Mouse (Mus musculus): ENCODE measurements around the gene Colq.

The Colq gene

DNA sequence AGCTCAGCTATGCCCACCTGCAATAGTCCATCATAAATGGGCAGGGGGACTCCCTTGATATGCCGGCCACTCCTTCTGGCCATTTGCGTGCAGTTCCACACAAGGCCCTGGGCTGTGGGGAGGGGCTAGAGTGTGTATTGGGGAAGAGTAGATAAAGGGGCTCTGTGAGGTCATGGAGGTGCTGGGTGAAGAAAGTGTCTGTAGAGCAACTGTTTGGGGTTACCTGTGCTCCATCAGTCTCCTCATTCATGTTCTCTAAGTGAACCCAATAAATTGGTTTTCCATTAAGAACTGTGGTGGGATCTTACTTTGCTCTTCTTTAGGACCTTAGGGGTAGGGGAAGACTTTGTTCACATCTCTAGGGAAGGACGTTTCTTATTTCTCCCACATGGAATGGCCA is at the start of gene Colq:
Colq (minus strand) TSS at position 101 of the 400 bp plus-strand sequence.
- DNase-seq (ENCODE audit: low spot score in 2 of 2) = no peak

- no peak for DNase-seq (ENCODE audit: low spot score in 2 of 2)
These were observed 49.3 kb upstream of the Colq start, which contains the start of gene Gm49387 for GRCm38 (mm10) chr14:31640346-31640889. Gm49387 (minus strand) TSS chr14:31640878.

GRCm38 (mm10) chr14:31630677-31631076 is 39.5 kb upstream of the Colq start:
- no peak for DNase-seq (ENCODE audit: low spot score in 2 of 2)

- DNase-seq (ENCODE audit: low spot score in 2 of 2) = no peak
These were observed 31.6 kb upstream of the Colq start for GRCm38 (mm10) chr14:31622748-31623147.

DNA sequence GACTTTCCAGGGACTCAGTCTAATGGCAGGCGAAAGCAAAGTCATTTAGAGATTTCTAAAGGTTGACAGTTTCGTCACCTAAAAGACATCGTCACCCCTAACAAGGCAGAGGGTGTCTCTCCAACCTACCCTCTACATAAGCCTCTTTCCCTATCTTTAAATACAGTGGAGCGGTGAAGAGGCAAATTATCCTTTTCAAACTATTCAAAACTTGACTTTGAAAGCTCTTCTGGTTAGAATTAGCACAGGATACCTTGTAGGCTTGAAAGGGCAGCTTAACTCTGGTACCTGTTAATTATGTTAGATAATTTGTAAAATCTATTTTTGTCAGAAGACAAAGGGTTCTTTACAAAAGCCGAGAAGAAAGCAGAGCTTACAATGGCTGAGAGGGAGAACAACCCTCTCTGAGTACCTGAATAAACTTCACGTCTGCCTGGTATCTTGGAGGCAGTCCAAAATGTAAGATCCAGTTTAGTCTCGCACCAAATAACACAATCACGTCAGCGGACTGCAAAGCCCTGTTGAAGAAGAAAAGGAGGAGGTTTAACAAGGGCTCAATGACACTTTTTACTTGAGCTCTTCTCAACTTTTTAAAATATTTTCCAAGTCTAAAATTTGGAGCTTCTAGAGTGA is 29.6 kb upstream of the Colq start:
- no peak for DNase-seq (ENCODE audit: low spot score in 2 of 2)

DNA sequence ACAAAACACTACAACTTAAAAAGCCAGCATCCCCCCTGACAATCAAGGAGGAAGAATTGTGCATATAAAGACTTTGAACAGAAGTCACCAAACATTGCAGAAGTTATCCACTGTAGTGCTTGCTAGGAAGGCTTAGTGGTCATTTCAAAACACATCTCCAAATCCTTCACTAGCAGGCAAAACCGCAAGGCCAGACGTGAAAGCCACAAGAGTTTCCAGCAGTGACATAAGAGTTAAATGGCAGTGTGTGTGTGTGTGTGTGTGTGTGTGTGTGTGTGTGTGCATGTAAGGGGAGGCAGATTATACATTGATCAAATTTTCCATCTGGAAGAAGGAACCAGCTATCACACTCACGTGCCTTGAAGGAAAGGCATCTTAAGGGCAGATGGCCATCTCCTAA is 26.9 kb upstream of the Colq start:
- no peak for DNase-seq (ENCODE audit: low spot score in 2 of 2)

DNA sequence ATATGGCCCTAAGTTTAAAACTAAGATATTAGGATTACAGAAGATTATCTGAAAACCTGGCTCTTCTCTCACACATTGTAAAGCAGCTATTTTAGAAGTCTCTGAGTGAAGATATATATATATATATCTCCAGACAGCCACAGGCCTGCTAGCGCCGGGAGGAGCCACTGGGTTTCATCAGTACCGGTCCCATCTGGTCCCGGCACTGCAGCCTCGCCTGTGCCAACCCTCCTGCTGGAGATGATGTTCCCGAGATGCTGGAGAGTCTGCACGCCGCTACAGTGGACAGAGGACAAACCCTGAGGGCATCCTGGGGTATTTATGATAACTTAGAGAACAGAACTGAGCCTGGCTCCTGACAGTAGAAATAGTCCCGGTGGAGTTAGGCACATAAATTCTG is 26.1 kb upstream of the Colq start:
- no peak for DNase-seq (ENCODE audit: low spot score in 2 of 2)

DNA sequence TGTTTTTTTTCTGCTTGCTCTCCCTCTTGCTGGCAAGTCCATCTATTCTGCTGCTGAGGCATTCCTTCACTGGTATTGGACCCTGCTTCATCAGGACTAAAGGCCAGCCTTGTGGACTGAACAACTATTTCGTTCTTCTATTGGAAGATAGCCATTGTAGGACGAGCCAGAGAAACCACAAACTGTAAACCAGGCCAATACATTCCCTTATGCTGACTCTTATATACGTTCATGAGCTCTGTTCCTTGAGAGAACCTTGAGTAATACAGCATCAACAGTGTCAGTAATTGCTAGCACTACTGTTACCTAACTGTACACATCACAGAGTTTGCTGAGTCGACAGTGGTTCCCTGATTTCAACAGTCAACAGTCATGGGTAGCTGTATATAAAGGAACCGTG is 22.5 kb upstream of the Colq start:
- DNase-seq (ENCODE audit: low spot score in 2 of 2) = no peak

GRCm38 (mm10) chr14:31611986-31612385 is 20.8 kb upstream of the Colq start:
- DNase-seq (ENCODE audit: low spot score in 2 of 2) = no peak

DNA sequence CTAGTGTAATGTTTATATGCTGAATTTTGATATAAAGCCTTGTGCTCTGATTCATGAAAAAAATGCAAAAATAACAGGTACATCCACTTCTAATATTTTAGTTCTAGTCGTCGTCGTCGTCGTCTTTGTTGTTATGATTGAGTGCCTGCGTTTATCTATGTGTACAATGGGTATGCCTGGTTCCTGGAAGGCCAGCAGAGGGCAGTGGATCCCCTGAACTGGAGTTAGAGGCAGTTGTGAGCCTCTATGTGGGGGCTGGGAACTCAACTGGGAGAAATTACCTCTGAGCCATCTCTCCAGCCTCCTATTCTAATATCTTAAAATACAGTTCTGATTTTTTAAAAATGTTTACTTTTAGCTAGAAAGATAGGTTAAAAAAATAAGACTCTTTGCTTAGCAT is 14.4 kb upstream of the Colq start:
- DNase-seq (ENCODE audit: low spot score in 2 of 2) = no peak

- DNase-seq (ENCODE audit: low spot score in 2 of 2) = peak in 1 of 2 experiments; percentile 17
These were observed 13.8 kb upstream of the Colq start for GRCm38 (mm10) chr14:31604916-31605315.

GRCm38 (mm10) chr14:31602616-31602979 is 11.5 kb upstream of the Colq start:
- peak; percentile 14 to 43 for DNase-seq (ENCODE audit: low spot score in 2 of 2)

DNA sequence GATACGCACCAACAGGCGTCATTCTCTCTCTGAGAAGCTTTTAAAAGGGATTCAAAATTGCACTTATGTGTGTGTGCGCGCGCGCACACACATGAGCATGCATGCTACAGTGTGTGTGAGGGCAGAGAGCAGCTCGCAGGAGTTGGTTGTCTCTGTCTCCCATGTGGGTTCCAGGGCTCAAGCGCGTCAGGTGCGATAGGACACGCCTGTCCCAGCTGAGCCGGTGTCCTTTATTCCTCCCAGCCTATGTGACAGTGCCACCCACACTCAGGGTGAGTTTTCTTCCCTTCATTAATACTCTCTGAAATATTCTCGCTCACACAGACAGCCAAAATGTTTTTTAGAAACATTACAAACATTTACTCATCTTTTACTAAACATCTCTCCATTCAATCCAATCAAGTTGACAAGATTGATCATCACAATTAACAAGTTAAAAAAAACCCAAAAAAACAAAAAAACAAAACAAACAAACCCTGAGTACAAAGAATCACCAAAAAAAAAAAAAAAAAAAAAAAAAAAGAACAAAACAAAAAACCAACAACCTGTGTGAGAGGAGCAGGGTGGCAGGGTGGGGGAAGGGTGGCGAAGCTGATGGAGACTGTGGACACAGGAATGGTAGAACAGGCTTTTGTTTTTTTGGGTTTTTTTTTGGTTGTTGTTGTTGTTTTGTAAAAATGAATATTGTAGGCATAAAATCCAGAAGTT is 10.9 kb upstream of the Colq start:
- DNase-seq (ENCODE audit: low spot score in 2 of 2) = no peak

DNA sequence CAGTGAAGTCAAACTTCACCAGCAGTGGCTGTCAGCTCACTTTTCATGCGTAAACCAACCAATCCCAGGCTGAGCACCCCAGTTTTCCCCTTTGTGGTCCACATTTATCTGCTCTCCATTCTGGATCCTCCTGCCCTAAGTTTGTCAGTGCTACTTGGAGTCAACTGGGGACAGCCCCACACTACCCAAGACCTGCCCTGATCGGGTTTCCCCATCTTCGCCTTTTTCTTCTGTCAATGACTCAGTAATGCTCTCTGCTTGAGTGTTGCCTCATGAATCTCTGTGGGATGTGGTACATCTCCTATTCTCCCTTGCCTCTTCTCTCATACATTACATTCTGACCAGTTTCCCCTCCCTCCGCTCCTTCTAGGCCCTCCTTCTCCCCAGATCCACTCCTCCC is 6.3 kb upstream of the Colq start:
- no peak for DNase-seq (ENCODE audit: low spot score in 2 of 2)

DNA sequence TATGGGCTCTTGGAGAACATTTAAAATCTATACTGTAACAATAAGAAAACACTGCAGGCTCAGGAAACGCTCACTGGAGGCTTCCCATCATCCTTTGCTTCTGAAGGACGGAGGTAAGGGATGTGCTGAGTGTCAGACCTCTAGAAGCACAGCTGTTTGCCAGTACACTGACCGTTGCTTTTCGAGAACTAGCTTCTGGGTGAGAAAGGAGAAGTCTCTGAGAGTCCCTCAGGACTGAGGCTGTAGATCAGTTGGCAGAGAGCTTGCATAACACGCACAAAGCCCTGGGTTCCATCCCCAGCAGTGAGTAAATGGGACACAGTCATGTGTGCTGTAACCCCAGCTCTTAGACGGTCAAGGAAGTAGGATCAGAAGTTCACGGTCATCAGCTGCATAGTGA is 5.3 kb upstream of the Colq start:
- DNase-seq (ENCODE audit: low spot score in 2 of 2) = peak; percentile 32 to 45

- DNase-seq (ENCODE audit: low spot score in 2 of 2) = no peak
These were observed 3.5 kb upstream of the Colq start for GRCm38 (mm10) chr14:31594693-31595092.

- DNase-seq (ENCODE audit: low spot score in 2 of 2) = no peak
These were observed 1.9 kb upstream of the Colq start for GRCm38 (mm10) chr14:31593036-31593435.

DNA sequence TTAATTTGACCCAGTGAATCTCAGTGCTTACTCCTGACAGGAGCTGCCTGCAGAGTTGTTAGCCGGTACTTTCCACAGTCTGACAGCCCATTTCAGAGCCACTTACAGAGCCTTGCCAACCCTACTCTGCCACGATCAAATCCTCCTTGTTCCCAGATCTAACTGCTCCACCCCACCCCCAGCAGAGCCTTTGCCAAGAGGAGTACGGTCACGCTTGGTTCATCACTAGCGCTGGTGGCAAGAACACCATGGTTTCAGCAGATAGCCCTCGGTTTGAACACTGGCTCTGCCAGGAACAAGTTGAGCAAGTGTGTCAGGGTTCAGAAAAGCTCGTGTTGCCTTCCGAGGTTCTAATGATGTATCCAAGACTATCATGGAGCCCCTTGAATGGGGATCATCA is 4.7 kb downstream of the Colq start:
- DNase-seq (ENCODE audit: low spot score in 2 of 2) = no peak

DNA sequence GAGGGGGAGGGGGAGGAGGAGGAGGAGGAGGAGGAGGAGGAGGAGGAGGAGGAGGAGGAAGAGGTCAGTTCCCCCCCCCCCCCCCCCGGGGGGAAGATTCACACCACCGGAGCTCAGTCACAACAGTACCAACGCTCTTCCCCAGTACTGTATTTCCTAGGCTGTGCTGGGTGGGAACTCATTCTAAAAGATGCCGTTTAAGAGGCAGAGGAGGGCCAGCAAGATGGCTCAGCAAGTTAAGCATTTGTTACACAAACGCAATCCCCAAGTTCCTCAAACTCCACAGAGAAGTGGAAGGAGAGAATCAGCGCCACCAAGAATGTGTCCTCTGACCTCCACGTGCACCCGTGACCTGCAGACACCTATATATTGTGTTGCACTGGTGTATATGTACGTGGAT is 8.1 kb downstream of the Colq start:
- DNase-seq (ENCODE audit: low spot score in 2 of 2) = no peak

DNA sequence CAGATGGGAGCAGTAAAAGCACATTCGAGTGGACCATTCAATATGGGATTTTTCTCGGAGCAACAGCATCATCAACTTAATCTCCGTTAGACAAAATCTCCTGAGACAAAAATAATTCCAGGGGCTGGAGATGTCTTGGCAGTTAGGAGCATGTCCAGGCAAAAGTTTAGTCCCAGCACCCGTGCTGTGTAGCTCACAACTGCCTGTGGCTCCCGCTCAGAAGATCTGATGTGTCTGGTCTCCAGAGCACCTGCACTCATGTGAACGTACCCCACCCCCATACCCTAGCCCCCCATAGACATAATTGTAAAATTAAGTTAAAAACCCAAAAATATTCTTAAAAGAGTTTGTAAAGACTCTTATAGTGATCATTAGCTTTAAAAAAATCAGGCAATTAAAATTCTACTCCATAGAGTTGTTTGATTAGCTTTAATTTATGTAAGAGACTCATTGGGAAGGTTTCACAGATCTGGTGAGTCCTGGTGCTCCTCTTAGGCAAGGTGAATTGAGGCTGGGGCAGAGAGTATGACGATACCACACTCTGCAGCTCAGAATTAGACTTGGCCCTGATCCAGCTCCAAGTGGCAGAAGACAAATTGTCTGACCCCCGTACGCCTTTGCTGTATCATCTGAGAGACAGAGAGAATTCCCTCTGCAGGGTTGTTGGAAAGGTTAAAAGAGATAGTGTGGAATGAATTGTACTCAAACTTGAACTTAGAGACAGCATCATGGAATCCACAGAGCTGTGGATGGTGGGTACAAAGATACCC is 13.0 kb downstream of the Colq start:
- no peak for DNase-seq (ENCODE audit: low spot score in 2 of 2)

DNA sequence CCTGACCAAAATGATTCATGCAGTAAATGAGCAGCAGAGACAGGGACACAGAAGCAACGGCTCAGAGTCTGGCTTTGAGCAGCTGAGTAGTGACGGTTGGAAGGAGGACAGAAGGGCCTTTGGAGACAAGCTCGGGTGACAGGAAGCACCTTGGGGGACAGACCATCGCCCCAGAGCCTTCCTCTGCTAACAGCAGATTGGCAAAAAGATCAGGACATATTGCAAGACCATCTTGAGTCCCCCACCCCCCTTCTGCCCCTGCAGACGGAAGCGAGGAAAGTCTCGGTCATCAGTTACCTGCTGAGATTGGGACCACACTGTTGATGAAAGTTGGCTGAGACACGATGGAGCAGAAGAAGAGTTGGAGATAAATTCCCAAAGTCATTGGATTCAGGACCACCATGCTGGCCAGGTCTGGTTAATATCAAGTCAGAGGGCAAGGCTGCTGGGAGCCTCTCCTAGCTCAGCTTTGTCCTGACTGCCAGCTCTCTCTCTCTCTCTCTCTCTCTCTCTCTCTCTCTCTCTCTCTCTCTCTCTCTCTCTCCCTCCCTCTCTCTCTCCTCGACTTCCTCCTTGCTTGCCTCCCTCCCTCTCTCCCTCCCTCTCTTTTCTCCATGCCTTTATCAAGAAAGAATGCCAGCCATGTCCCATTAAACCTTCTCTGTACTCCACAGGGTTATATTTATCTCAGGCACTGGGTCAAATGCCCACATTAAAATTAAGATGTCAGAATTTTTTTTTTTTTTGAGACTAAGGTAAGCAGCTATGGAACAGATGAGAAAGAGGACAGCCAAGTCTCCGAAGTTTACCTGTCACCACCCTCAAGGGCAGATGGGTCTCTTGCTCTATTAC is 14.1 kb downstream of the Colq start:
- DNase-seq (ENCODE audit: low spot score in 2 of 2) = no peak

GRCm38 (mm10) chr14:31575866-31576265 is 15.3 kb downstream of the Colq start:
- no peak for DNase-seq (ENCODE audit: low spot score in 2 of 2)
